ENCODE assay signal across 25 mouse cellular contexts in the genomic region with DNA sequence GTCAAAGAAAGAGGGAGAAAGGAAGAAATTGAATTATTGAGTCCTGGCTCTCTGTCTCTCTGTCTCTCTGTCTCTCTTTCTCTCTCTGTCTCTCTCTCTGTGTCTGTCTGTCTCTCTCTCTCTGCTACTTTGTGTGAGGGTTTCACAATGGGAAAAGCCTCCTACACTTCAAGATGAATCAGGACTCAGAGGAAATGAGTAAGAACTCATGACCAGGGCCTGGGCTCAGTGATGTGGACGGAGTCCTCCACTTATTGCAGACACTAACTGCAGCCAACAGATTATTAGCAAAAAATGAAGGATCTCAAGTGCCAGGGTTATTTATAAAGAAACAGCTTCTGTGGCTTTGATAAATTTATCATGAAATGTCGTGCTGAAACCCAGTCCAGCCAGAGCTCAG. TPM values are rescaled to one million over a fixed set of nuclear protein-coding genes. Genes with fewer than 3 reads are reported as not detected.
DNase-seq lines count a peak whose midpoint lies in the region; ATAC-seq and TF ChIP-seq lines count a peak whose summit lies in the region.
"Had no signal": no experiment of that assay in that cellular context is flagged by ENCODE, and none has a peak within 500 bp of the region (broad histone marks: within the 10 kb centered on the region; RNA-seq: fewer than 3 reads in every experiment).

No protein-coding gene starts in this region.

- H3K4me2 ChIP-seq in midbrain, postnatal 0 days (ENCODE audit: low read depth, low read length, poor library complexity, severe bottlenecking) = no peak overlapping the region
- H3K4me2 ChIP-seq: embryonic facial prominence, embryonic 12.5 days; forebrain, embryonic 13.5 days; forebrain, embryonic 15.5 days had no signal

- no peak overlapping the region for H3K9ac ChIP-seq in midbrain, postnatal 0 days (replicated peaks; ENCODE audit: low read length, poor library complexity, severe bottlenecking)
- H3K9ac ChIP-seq: embryonic facial prominence, embryonic 12.5 days; forebrain, embryonic 13.5 days; forebrain, embryonic 15.5 days; forebrain, postnatal 0 days had no signal

- TF ChIP-seq CTCF in embryonic fibroblast, embryonic 13.5 days (IDR thresholded peaks at IDR 0.05; ENCODE audit: borderline replicate concordance, insufficient read depth, low read length) = no peak
- no peak for TF ChIP-seq CTCF in midbrain, postnatal 0 days (IDR thresholded peaks at IDR 0.05)

- no peaks in the 10 kb centered on the region for H3K36me3 ChIP-seq in macrophage (ENCODE audit: inconsistent target)
- no peaks in the 10 kb centered on the region for H3K36me3 ChIP-seq in midbrain, postnatal 0 days (ENCODE audit: insufficient read depth, low read length)
- H3K36me3 ChIP-seq: embryonic facial prominence, embryonic 10.5 days; embryonic facial prominence, embryonic 12.5 days; forebrain, embryonic 15.5 days had no signal

- H3K27me3 ChIP-seq in midbrain, postnatal 0 days (ENCODE audit: insufficient read depth, low read length) = no peaks in the 10 kb centered on the region
- H3K27me3 ChIP-seq: embryonic facial prominence, embryonic 12.5 days; forebrain, embryonic 15.5 days had no signal

- peaks cover 3% of the 10 kb centered on the region for H3K4me1 ChIP-seq in embryonic fibroblast, embryonic 13.5 days (ENCODE audit: control insufficient read depth, insufficient read depth, low read length)
- H3K4me1 ChIP-seq in midbrain, postnatal 0 days (ENCODE audit: insufficient read depth, low read length) = no peaks in the 10 kb centered on the region; the same call in 1 of the 2 replicates

- no peaks in the 10 kb centered on the region for H3K9me3 ChIP-seq in midbrain, postnatal 0 days (ENCODE audit: low read length)
- H3K9me3 ChIP-seq: embryonic facial prominence, embryonic 10.5 days; embryonic facial prominence, embryonic 12.5 days; forebrain, embryonic 13.5 days; forebrain, embryonic 15.5 days had no signal

- no peak for ATAC-seq in midbrain, postnatal 0 days (ENCODE audit: low FRiP score)
- ATAC-seq: forebrain, embryonic 13.5 days; forebrain, embryonic 15.5 days; forebrain, postnatal 0 days had no signal

- no peak overlapping the region for H3K4me3 ChIP-seq in embryonic fibroblast, embryonic 13.5 days (ENCODE audit: insufficient read depth, low read length)
- H3K4me3 ChIP-seq in macrophage (ENCODE audit: inconsistent target) = no peak overlapping the region
- H3K4me3 ChIP-seq in midbrain, postnatal 0 days (ENCODE audit: low read depth, low read length) = no peak overlapping the region
- H3K4me3 ChIP-seq: embryonic facial prominence, embryonic 10.5 days; embryonic facial prominence, embryonic 12.5 days; erythroblast, embryonic 14.5 days; forebrain, embryonic 13.5 days; forebrain, embryonic 15.5 days had no signal

- 17% methylated on average over 2 of the region's 2 CpGs for WGBS in macrophage (ENCODE audit: missing documents)
- 75% methylated on average over 2 of the region's 2 CpGs for WGBS in midbrain, postnatal 0 days

- DNase-seq in 416B (ENCODE audit: low read depth) (peak; percentile 40), NIH3T3 (ENCODE audit: low read depth) (peak; percentile 56)
- no peak for DNase-seq in kidney, adult 11 months
- DNase-seq in midbrain, postnatal 0 days (ENCODE audit: low spot score) = no peak
- no peak for DNase-seq in ovary, postnatal 10 days (ENCODE audit: low spot score)
- DNase-seq in urinary bladder, postnatal 10 days (ENCODE audit: low spot score) = no peak
- DNase-seq: adrenal gland, adult 2 months; adrenal gland, postnatal 10 days; adrenal gland, postnatal 25 days; cerebellum, adult 11-12 months; cerebellum, adult 2 months; cerebellum, adult 9-10 months; cerebellum, postnatal 10 days; cerebellum, postnatal 25 days; forebrain, postnatal 0 days had no signal

- TF ChIP-seq POLR2A in embryonic fibroblast, embryonic 13.5 days (IDR thresholded peaks at IDR 0.05; ENCODE audit: low read depth, low read length) = no peak

- H3K27ac ChIP-seq in embryonic fibroblast, embryonic 13.5 days (ENCODE audit: insufficient read depth, low read length) = peak overlapping the region; percentile 25; the same call in 1 of the 2 replicates
- peak overlapping the region; percentile 98 for H3K27ac ChIP-seq in macrophage
- H3K27ac ChIP-seq in midbrain, postnatal 0 days (ENCODE audit: low read depth, low read length) = no peak overlapping the region
- H3K27ac ChIP-seq: embryonic facial prominence, embryonic 10.5 days; embryonic facial prominence, embryonic 12.5 days; forebrain, embryonic 13.5 days; forebrain, embryonic 15.5 days had no signal

- no peaks in the 10 kb centered on the region for H3K79me2 ChIP-seq in macrophage (ENCODE audit: inconsistent target)

RNA-seq across cellular contexts. Expression of a gene that starts 43.8 kb away (rescaled TPM):
- polyA plus RNA-seq in embryonic fibroblast, embryonic 13.5 days (2011; ENCODE audit: insufficient read length, low read depth, missing spikeins) = not detected in 2 replicates
- total RNA-seq in macrophage (2018; cell fraction: chromatin; rRNA removed) = 1 to 10 TPM in 15 of 26 experiments, not detected in 11; 1.1 to 8.5 (median 2.8) TPM
- 1 to 10 TPM in 14 of 26 experiments, under 1 TPM in 12; 0.58 to 6.1 (median 2.3) TPM for total RNA-seq in macrophage (2018; cell fraction: cytosol; rRNA removed)
- 10 to 100 TPM in 1 of 26 experiments, 1 to 10 TPM in 15, under 1 TPM in 6, not detected in 4; 0.48 to 22.1 (median 1.6) TPM for total RNA-seq in macrophage (2018; cell fraction: nucleus; rRNA removed)
- polyA plus RNA-seq in macrophage (2018) = 3.0 to 17.8 TPM (median 4.8 TPM) in 3 replicates
- not detected in 2 replicates for total RNA-seq in midbrain, postnatal 0 days (2014; rRNA removed)
- 0.28 TPM in 1 of 2 replicates, not detected in the other for polyA plus RNA-seq in midbrain, postnatal 0 days (2015; fragmentation: Nextera tagmentation; extraction: Ambion mirVana)
- total RNA-seq: adrenal gland, adult 2 months; adrenal gland, postnatal 25 days; forebrain, postnatal 0 days; MEL had no signal
- polyA plus RNA-seq: C2C12; embryonic facial prominence, embryonic 10.5 days; erythroblast, embryonic 14.5 days; forebrain, embryonic 11.5 days; forebrain, embryonic 13.5 days; forebrain, embryonic 15.5 days; forebrain, postnatal 0 days had no signal

RNA-seq across cellular contexts. Expression of a gene that starts 44.4 kb away (rescaled TPM):
- 0.14 TPM in 1 of 2 replicates, not detected in the other for polyA plus RNA-seq in embryonic fibroblast, embryonic 13.5 days (2011; ENCODE audit: insufficient read length, low read depth, missing spikeins)
- 1 to 10 TPM in 13 of 26 experiments, under 1 TPM in 12, not detected in 1; 0.25 to 3.1 (median 1.0) TPM for total RNA-seq in macrophage (2018; cell fraction: chromatin; rRNA removed)
- total RNA-seq in macrophage (2018; cell fraction: cytosol; rRNA removed) = 1 to 10 TPM in 10 of 26 experiments, under 1 TPM in 16; 0.19 to 1.9 (median 0.77) TPM
- total RNA-seq in macrophage (2018; cell fraction: nucleus; rRNA removed) = 1 to 10 TPM in 13 of 26 experiments, under 1 TPM in 13; 0.38 to 5.1 (median 1.0) TPM
- 0.27 to 2.1 TPM (median 1.1 TPM) in 3 replicates for polyA plus RNA-seq in macrophage (2018)
- 0.05 and 0.82 TPM in 2 replicates for total RNA-seq in midbrain, postnatal 0 days (2014; rRNA removed)
- polyA plus RNA-seq in midbrain, postnatal 0 days (2015; fragmentation: Nextera tagmentation; extraction: Ambion mirVana) = 0.26 and 0.36 TPM in 2 replicates
- total RNA-seq: MEL had no signal
- polyA plus RNA-seq: erythroblast, embryonic 14.5 days had no signal

Comparison
In these comparisons a context has a peak if more than half of its experiments do, and no peak if none do; other contexts are left out.
1. DNase-seq: peak in 416B (single experiment) and NIH3T3 (single experiment); none in kidney, adult 11 months (single experiment), midbrain, postnatal 0 days (single experiment), ovary, postnatal 10 days (single experiment) and urinary bladder, postnatal 10 days (single experiment).